Mouse (Mus musculus) embryonic facial prominence, embryonic 14.5 days (tissue): ENCODE results near the gene Oxa1l. TPM values are rescaled to one million over a fixed set of nuclear protein-coding genes. Genes with fewer than 3 reads are reported as not detected.

Experiments
- ATAC-seq: fragments of 200-750 bp; cut with Nextera tagmentation; 2 replicates; pipeline ENCODE4 v1.8.0; 2017; ENCODE audit warnings: low read depth, moderate number of reproducible peaks, moderate TSS enrichment
- DNase-seq: peaks from one replicate; pipeline ENCODE4 v3.0.0-alpha.2; 2015; ENCODE audit warnings: low spot score
- H3K27ac ChIP-seq: fragments of 300-500 bp; sonication (generic); replicated peaks from 2 replicates; pipeline ENCODE4 v1.5.1; 2014; ENCODE audit warnings: low read depth, mild to moderate bottlenecking, low read length, moderate library complexity
- H3K27me3 ChIP-seq: fragments of 300-500 bp; sonication (generic); replicated peaks from 2 replicates; pipeline ENCODE4 v1.6.1; 2014; ENCODE audit warnings: low read length; ENCODE audit not compliant: control insufficient read depth, insufficient read depth
- H3K36me3 ChIP-seq: fragments of 300-500 bp; sonication (generic); 2 replicates; pipeline ENCODE4 v1.6.1; 2014; ENCODE audit warnings: low read length, mixed read lengths; ENCODE audit not compliant: control insufficient read depth, insufficient read depth
- H3K4me1 ChIP-seq: fragments of 300-500 bp; sonication (generic); 2 replicates; pipeline ENCODE4 v1.6.1; 2014; ENCODE audit warnings: antibody characterized with exemption, low read length; ENCODE audit not compliant: control insufficient read depth, insufficient read depth
- H3K4me2 ChIP-seq: fragments of 300-500 bp; sonication (generic); 2 replicates; pipeline ENCODE4 v1.6.1; 2014; ENCODE audit warnings: low read depth, mild to moderate bottlenecking, low read length, moderate library complexity, mixed read lengths
- H3K4me3 ChIP-seq: fragments of 300-500 bp; sonication (generic); 2 replicates; pipeline ENCODE4 v1.5.1; 2014; ENCODE audit warnings: low read depth, mild to moderate bottlenecking, low read length
- H3K9ac ChIP-seq: fragments of 300-500 bp; sonication (generic); 2 replicates; pipeline ENCODE4 v1.6.1; 2014; ENCODE audit warnings: low read depth, mild to moderate bottlenecking, low read length, moderate library complexity, mixed read lengths
- H3K9me3 ChIP-seq: fragments of 300-500 bp; sonication (generic); 2 replicates; pipeline ENCODE4 v1.6.1; 2016; ENCODE audit warnings: low read length; ENCODE audit not compliant: control insufficient read depth
- WGBS: fragments of 180-500 bp; shearing (Covaris S2); extraction: QIAGEN DNeasy Blood & Tissue Kit; methylation state at CpG from one replicate; pipeline ENCODE4 v1.1.7; 2014; 5-methylcytosine and 5-hydroxymethylcytosine counted together
- polyA plus RNA-seq: library from polyadenylated mRNA; unstranded; fragments of >200 nt; fragmentation: Nextera tagmentation; extraction: Ambion mirVana; gene quantifications from 2 replicates; pipeline ENCODE4 v1.2.1, GENCODE M21; 2014

The Oxa1l gene
- polyA plus RNA-seq, 1 experiment from 2014 or later: 47.0 TPM

DNA sequence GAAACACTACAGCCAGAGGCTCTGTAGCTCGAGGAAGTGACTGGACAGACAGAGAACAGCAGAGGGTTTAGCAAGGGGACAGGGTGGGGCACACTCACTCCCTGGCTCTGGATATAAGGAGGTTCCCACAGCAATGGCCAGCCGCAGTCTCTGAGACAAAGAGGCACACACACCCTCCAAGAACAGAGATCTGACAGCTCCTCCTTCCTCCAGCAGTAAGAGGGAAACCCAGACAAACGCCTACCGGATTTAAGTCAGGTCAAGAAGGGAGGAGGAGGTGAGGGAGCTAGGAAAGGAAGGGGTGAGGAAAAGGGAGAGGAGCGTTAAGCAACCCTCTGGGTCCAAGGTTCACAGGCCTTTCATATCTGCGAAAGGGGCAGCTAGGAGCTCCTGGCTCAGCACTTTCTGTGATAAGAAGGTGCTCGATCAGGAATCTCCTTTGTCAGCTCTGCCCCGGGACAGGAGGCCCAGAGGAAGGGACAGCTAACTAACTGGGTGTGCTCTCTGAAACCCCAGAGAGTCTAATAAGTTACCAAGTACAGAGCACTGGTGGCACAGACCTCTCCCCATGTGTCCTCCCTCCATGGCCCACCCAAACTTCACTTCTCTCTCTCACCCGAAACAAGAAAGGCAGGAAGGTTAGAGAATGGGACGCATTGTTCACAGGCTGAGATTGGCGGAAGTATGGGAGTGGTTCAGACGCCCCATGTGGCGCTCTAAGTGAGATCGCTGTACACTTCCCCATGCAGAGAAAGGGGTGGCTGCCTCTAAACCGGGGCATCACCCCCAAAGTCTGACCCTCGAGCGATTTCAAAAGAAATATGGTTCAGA, 49.6 kb downstream of the Oxa1l start:
- Histone ChIP-seq H3K4me3 (no peak overlapping the region), H3K4me2 (peak overlapping the region; percentile 24; the same call in 1 of the 2 replicates), H3K9ac (0 out of 2 replicates have a peak overlapping the region, but pooled peaks have one; percentile 34), H3K4me1 (peaks cover 10% of the 10 kb centered on the region; the same call in 1 of the 2 replicates), H3K9me3 (no peaks in the 10 kb centered on the region), H3K27ac (peak overlapping the region; percentile 67), H3K27me3 (0 out of 2 replicates have a peak, but pooled peaks cover 3% of the 10 kb centered on the region), H3K36me3 (no peaks in the 10 kb centered on the region)
- ATAC-seq (no peak), DNase-seq (no peak)
- WGBS: 36% methylated on average over 17 of the region's 17 CpGs

DNA sequence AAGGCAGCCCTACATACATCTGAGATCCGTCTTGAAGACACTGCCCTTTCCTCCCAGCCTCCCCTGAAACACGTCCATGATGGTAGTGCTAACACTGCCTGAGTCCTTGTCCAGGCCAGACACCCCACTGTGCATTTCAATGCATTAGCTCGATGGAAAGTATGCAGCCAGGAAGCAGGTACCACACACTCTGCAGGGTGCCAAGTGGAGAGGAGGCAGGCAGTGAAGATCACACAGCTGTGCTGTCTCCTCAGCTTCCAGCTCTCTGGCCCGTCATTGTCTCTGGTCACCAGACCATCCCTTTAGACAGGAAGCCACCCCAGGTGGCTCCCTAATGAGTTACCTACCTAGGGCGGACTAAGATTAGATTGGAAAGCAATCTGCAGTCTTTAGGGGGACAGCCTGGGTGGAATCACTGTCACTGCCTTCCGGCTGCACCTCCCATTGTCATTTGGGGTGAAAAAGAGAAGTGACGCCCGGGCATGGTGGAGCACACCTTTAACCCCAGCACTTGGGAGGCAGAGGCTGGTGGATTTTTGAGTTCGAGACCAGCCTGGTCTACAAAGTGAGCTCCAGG, 51.5 kb downstream of the Oxa1l start:
- Histone ChIP-seq H3K4me2 (no peak overlapping the region), H3K36me3 (no peaks in the 10 kb centered on the region), H3K4me3 (no peak overlapping the region), H3K27ac (no peak overlapping the region), H3K9ac (no peak overlapping the region), H3K4me1 (peaks cover 13% of the 10 kb centered on the region), H3K27me3 (peaks cover 8% of the 10 kb centered on the region; the same call in 1 of the 2 replicates), H3K9me3 (no peaks in the 10 kb centered on the region)
- WGBS: 48% methylated on average over 9 of the region's 9 CpGs
- DNase-seq (no peak), ATAC-seq (no peak)

DNA sequence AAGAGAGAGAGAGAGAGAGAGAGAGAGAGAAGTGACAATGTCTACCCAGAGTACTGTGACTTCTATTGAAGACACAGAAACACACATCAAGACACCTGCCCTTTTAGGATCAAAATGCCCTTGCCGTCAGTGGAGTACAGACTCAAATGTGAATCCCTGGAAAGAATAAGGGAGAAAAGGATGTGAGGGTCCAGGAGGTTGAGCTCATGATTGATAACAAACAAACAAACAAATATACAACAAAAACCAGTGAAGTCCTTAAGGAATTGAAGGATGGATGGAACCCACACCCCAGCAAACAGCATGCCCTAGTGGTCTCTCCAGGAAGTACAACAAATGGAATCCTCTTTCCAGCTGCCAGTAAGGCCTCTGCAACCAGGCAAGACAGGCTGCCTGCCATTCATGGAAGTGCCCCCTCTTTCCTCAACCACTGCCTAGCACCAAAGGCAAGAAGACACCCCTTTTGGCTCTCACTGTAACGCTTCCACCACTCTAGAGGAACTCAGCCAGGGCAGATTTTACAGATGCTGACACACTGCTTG, 52.1 kb downstream of the Oxa1l start:
- Histone ChIP-seq H3K27me3 (peaks cover 14% of the 10 kb centered on the region), H3K27ac (peak overlapping the region; percentile 57; the same call in 1 of the 2 replicates), H3K4me2 (peak overlapping the region; percentile 53; the same call in 1 of the 2 replicates), H3K9me3 (no peaks in the 10 kb centered on the region), H3K4me3 (no peak overlapping the region), H3K36me3 (no peaks in the 10 kb centered on the region), H3K9ac (peak overlapping the region; percentile 37; the same call in 1 of the 2 replicates), H3K4me1 (peaks cover 18% of the 10 kb centered on the region)
- no peak for ATAC-seq
- DNase-seq: no peak
- WGBS: 50% methylated on average over 2 of the region's 2 CpGs

DNA sequence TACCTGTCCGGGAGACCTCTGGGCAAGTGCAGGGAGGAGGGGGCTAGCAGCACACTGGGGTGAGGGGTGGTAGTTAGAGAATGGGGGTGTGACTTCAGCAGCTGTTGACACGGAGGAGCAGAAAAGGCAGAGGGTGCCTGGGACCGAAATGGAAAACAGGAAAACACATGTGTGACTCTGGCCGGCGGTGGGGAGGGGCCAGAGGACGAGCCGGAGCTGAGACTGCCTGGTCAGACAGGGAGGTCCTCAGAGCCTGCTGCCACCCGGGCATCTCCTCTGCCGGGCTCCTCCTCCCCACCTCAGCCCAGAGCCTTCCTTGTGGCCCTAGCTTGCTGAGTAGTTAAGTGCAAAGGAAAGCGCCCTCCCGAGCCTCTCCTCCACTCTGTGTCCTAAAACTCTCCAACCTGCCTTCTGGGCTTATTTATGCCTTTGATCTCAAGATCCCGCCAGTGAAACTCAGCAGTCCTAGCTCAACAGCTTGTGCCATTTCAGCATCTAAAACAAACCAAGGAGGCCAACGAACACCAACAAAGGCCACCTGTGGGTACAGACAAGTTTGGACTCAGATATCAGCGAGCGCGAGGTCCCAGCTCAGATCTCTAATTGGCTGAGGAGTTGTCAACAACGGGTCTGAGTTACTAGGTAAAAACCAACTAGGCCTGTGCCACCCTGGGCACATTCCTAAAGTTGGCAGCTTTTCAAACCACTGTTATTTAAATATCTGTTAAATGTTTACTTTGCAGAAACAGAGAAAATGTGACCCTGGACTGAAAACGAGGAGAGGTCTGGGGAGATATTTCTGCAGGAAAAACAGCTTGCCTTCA, 53.5 kb downstream of the Oxa1l start:
- peak; percentile 74 for DNase-seq
- Histone ChIP-seq H3K27ac (peak overlapping the region; percentile 57; the same call in 1 of the 2 replicates), H3K27me3 (peaks cover 16% of the 10 kb centered on the region), H3K9me3 (no peaks in the 10 kb centered on the region), H3K9ac (peak overlapping the region; percentile 45), H3K4me3 (peak overlapping the region; percentile 20), H3K4me2 (peak overlapping the region; percentile 53), H3K4me1 (peaks cover 18% of the 10 kb centered on the region), H3K36me3 (no peaks in the 10 kb centered on the region)
- WGBS: 6% methylated on average over 18 of the region's 18 CpGs
- ATAC-seq: peak; percentile 58

DNA sequence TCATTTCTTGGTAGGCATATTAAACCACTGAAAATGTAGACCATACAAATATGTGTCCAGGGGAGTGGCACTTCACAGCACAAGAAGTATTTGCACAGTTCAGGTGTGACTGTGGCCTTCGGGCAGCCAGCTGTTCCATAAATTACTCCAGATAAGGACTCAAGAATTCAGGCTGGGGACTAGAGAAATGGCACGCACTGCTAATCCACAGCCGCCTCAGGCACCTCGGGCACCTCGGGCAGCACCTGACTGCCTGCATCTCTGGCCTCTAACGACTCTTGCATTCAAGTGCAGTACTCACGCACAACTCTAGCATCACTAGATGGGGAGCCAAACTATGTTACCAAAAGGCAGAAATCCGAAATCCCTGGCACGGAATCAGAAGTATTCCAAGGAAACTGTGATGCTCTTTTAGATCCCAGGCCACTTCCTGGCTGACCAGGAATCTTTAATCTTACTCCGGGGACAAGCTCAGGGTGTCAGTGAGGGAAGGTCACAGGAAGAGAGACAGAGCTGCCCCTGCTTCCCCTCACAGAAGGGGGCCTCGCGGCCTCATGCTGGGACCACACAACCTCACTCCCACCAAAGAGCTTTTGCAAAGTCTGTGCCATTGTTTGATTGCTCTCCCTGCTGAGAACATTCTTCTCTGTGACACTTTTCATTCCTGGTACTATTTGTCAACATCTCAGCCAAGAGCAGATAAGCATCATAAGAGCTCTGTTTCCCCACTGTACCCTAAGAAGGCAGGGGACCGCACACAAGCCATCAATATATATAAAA, 54.8 kb downstream of the Oxa1l start:
- Histone ChIP-seq H3K27me3 (peaks cover 16% of the 10 kb centered on the region), H3K4me1 (peaks cover 18% of the 10 kb centered on the region), H3K27ac (no peak overlapping the region), H3K9me3 (no peaks in the 10 kb centered on the region), H3K4me3 (no peak overlapping the region), H3K36me3 (no peaks in the 10 kb centered on the region), H3K9ac (no peak overlapping the region), H3K4me2 (no peak overlapping the region)
- WGBS: 24% methylated on average over 13 of the region's 13 CpGs
- ATAC-seq (no peak), DNase-seq (no peak)

DNA sequence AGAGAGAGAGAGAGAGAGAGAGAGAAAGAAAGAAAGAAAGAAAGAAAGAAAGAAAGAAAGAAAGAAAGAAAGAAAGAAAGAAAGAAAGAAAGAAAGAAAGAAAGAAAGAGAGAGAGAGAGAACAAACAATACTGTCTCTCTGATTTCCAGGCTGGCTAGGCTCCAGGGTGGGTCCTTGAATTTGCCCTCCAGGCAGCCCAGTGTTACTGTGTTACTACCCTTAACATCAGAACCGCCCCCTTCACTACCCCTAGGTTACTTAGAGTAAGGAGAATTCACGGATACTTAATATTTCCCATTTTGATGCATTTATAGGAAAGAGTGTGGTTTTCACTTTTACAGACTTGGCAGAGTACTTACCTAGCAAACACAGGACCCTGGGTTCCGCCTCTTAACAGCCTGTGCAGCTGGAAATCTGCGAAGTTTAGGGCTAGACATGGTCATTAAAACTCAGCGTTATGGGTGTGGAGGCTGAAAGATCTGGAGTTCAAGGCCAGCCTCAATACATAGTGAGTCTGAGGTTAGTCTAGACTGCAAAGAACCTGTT, 55.7 kb downstream of the Oxa1l start:
- peaks cover 16% of the 10 kb centered on the region for H3K27me3 ChIP-seq
- no peak overlapping the region for H3K4me2 ChIP-seq
- no peaks in the 10 kb centered on the region for H3K36me3 ChIP-seq
- WGBS: 32% methylated on average over 5 of the region's 5 CpGs
- H3K9ac ChIP-seq: no peak overlapping the region
- H3K4me3 ChIP-seq: no peak overlapping the region
- peaks cover 18% of the 10 kb centered on the region for H3K4me1 ChIP-seq
- H3K27ac ChIP-seq: no peak overlapping the region
- ATAC-seq: no peak
- no peak for DNase-seq
- no peaks in the 10 kb centered on the region for H3K9me3 ChIP-seq

DNA sequence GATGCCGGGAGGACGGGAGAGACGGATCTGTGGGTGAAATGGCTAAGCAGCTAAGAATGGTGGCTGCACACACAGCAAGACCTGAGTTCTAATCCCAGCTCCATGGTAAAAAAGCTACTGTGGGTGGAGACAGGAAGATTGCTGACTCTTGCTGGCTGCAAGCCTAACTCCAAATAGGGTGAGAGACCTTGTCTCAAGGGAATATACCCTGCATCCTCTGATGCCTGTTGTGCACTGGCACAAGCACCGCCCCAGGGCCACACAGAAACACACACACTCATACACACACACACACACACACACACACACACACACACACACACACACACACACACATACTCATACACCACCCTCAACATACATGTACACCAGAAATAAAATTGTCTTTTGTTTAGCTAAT, 56.2 kb downstream of the Oxa1l start:
- H3K36me3 ChIP-seq: no peaks in the 10 kb centered on the region
- H3K9me3 ChIP-seq: no peaks in the 10 kb centered on the region
- DNase-seq: no peak
- peaks cover 16% of the 10 kb centered on the region for H3K27me3 ChIP-seq
- 58% methylated on average over 4 of the region's 4 CpGs for WGBS
- H3K4me1 ChIP-seq: peaks cover 18% of the 10 kb centered on the region
- H3K4me3 ChIP-seq: no peak overlapping the region
- no peak overlapping the region for H3K9ac ChIP-seq
- ATAC-seq: no peak
- no peak overlapping the region for H3K27ac ChIP-seq
- no peak overlapping the region for H3K4me2 ChIP-seq
